Mouse (Mus musculus) left cerebral cortex, adult 18-20 months (tissue): ENCODE measurements around the gene Sesn1. TPM values are rescaled to one million over a fixed set of nuclear protein-coding genes. Genes with fewer than 3 reads are reported as not detected.
A peak's percentile ranks its signal among the peaks of the same experiment; 100 is the strongest.
"Not testable (repeated sequence)": the region's sequence is repeated elsewhere in the genome, so short reads cannot be mapped to it uniquely, and the experiment has no call there.

Experiments used
- DNase-seq, 2 experiments: peaks; one replicate each; pipeline ENCODE4 v3.0.0; 2021 to 2022; ENCODE audit warnings: low spot score in 2 of 2, mixed read lengths in 1 of 2
- total RNA-seq, 2 experiments: library from RNA; stranded (reverse); gene quantifications; 2 replicates each; pipeline ENCODE4 v1.2.3; 2021

The Sesn1 gene
- total RNA-seq, 2 experiments from 2014 or later: 49.4 to 52.7 TPM

GRCm38 (mm10) chr10:41901864-41902263 lies 92.1 kb downstream of the Sesn1 start:
- no peak for DNase-seq

GRCm38 (mm10) chr10:41907473-41907872 lies 97.7 kb downstream of the Sesn1 start:
- DNase-seq: no peak

GRCm38 (mm10) chr10:41907950-41908349 lies 98.2 kb downstream of the Sesn1 start:
- no peak for DNase-seq

GRCm38 (mm10) chr10:41908899-41909298 lies 99.2 kb downstream of the Sesn1 start:
- no peak for DNase-seq

- DNase-seq: no peak
These were observed 102.7 kb downstream of the Sesn1 start for GRCm38 (mm10) chr10:41912290-41912994.

- no peak for DNase-seq
These were observed 117.0 kb downstream of the Sesn1 start for GRCm38 (mm10) chr10:41926726-41927125.

- DNase-seq: no peak
These were observed 121.2 kb downstream of the Sesn1 start for GRCm38 (mm10) chr10:41930966-41931365.

GRCm38 (mm10) chr10:41931962-41932361 lies 122.2 kb downstream of the Sesn1 start:
- peak; percentile 76 to 88 for DNase-seq

- DNase-seq: no peak
These were observed 123.2 kb downstream of the Sesn1 start for GRCm38 (mm10) chr10:41932943-41933342.

- DNase-seq: peak; percentile 44 to 61
These were observed 123.8 kb downstream of the Sesn1 start for GRCm38 (mm10) chr10:41933536-41933935.

- DNase-seq: peak; percentile 70 to 84
These were observed 125.1 kb downstream of the Sesn1 start for GRCm38 (mm10) chr10:41934633-41935475.

GRCm38 (mm10) chr10:41935476-41935829 lies 125.7 kb downstream of the Sesn1 start:
- DNase-seq: peak; percentile 26 to 47

GRCm38 (mm10) chr10:41936100-41936499 lies 126.4 kb downstream of the Sesn1 start:
- DNase-seq: peak in 1 of 2 experiments; percentile 26

GRCm38 (mm10) chr10:41937176-41937575 lies 127.4 kb downstream of the Sesn1 start:
- no peak for DNase-seq

GRCm38 (mm10) chr10:41939090-41939489 lies 129.4 kb downstream of the Sesn1 start:
- peak; percentile 33 to 59 for DNase-seq

GRCm38 (mm10) chr10:41952354-41952753 lies 142.6 kb downstream of the Sesn1 start:
- DNase-seq: not testable (repeated sequence)

- DNase-seq: no peak
These were observed 143.3 kb downstream of the Sesn1 start for GRCm38 (mm10) chr10:41952850-41953527.

GRCm38 (mm10) chr10:41953528-41953864 lies 143.8 kb downstream of the Sesn1 start:
- DNase-seq: no peak

GRCm38 (mm10) chr10:41957421-41958225 lies 147.9 kb downstream of the Sesn1 start:
- DNase-seq: no peak
